Mouse (Mus musculus): ENCODE results near the gene Sync. TPM values are rescaled to one million over a fixed set of nuclear protein-coding genes. Genes with fewer than 3 reads are reported as not detected.
A peak's percentile ranks its signal among the peaks of the same experiment; 100 is the strongest.

The Sync gene
- 15.0 TPM for polyA plus RNA-seq (2012; fragmentation: generic; extraction: Trizol)
- long read RNA-seq, experiment 1, transcript Sync-201 (5 exons, 2,042 nt), result major isoform, 25 of 58 reads
- long read RNA-seq, experiment 1, partial matches to known transcripts, result 4 of 58 reads
- long read RNA-seq, experiment 1, other reads (novel, unspliced or antisense), result 28 of 58 reads
- long read RNA-seq, experiment 2, transcript Sync-201 (5 exons, 2,042 nt), result major isoform, 96 of 186 reads
- long read RNA-seq, experiment 2, partial matches to known transcripts, result 6 of 186 reads
- long read RNA-seq, experiment 2, other reads (novel, unspliced or antisense), result 82 of 186 reads

GRCm38 (mm10) chr4:129287472-129287981, at the start of gene Sync:
Gene Sync, plus strand, starts transcription at chr4:129287617.
- no peak for TF ChIP-seq MYOD1 (IDR thresholded peaks at IDR 0.05; ENCODE audit: control insufficient read depth, insufficient read length, low read depth)
- no peak for TF ChIP-seq CEBPB (IDR thresholded peaks at IDR 0.05; ENCODE audit: low read depth)
- TF ChIP-seq MYOG (IDR thresholded peaks at IDR 0.05; ENCODE audit: control insufficient read depth, extremely low read depth, insufficient read length), result no peak
- TF ChIP-seq MAX (IDR thresholded peaks at IDR 0.05), result no peak
- TF ChIP-seq CTCF (IDR thresholded peaks at IDR 0.05; ENCODE audit: control insufficient read depth, insufficient read depth, insufficient read length), result no peak
- TF ChIP-seq FOSL1 (IDR thresholded peaks at IDR 0.05; ENCODE audit: insufficient read depth, low read length, poor library complexity, severe bottlenecking), result no peak
- TF ChIP-seq USF1 (IDR thresholded peaks at IDR 0.05; ENCODE audit: low read depth), result no peak
- H3K36me3 ChIP-seq (ENCODE audit: control insufficient read depth, insufficient read depth), result no peaks in the 10 kb centered on the region
- H3K79me2 ChIP-seq (ENCODE audit: control insufficient read depth, insufficient read depth), result peaks cover 18% of the 10 kb centered on the region
- peaks cover 4% of the 10 kb centered on the region for H3K79me3 ChIP-seq (ENCODE audit: low read depth)
- H3ac ChIP-seq (ENCODE audit: control insufficient read depth, insufficient read length, low read depth), result peak within 1 kb of the TSS; percentile 91
- H3K4me3 ChIP-seq (ENCODE audit: insufficient read depth, poor library complexity, severe bottlenecking), result peak within 1 kb of the TSS; percentile 42
- no peaks in the 10 kb centered on the region for H3K27me3 ChIP-seq (ENCODE audit: control insufficient read depth, insufficient read depth, insufficient read length)

GRCm38 (mm10) chr4:129237843-129238441, 49.5 kb upstream of the Sync start:
- no peak for TF ChIP-seq CEBPB (IDR thresholded peaks at IDR 0.05; ENCODE audit: low read depth)
- TF ChIP-seq CTCF (IDR thresholded peaks at IDR 0.05; ENCODE audit: control insufficient read depth, insufficient read depth, insufficient read length), result no peak
- TF ChIP-seq FOSL1 (IDR thresholded peaks at IDR 0.05; ENCODE audit: insufficient read depth, low read length, poor library complexity, severe bottlenecking), result no peak
- TF ChIP-seq MYOD1 (IDR thresholded peaks at IDR 0.05; ENCODE audit: control insufficient read depth, insufficient read length, low read depth), result no peak
- no peak for TF ChIP-seq MYOG (IDR thresholded peaks at IDR 0.05; ENCODE audit: control insufficient read depth, extremely low read depth, insufficient read length)
- TF ChIP-seq MAX (IDR thresholded peaks at IDR 0.05), result no peak
- H3K4me3 ChIP-seq (ENCODE audit: insufficient read depth, poor library complexity, severe bottlenecking), result no peak overlapping the region
- H3ac ChIP-seq (ENCODE audit: control insufficient read depth, insufficient read length, low read depth), result no peak overlapping the region
- H3K79me2 ChIP-seq (ENCODE audit: control insufficient read depth, insufficient read depth), result peaks cover 100% of the 10 kb centered on the region
- H3K79me3 ChIP-seq (ENCODE audit: low read depth), result peaks cover 78% of the 10 kb centered on the region
- H3K36me3 ChIP-seq (ENCODE audit: control insufficient read depth, insufficient read depth), result peaks cover 4% of the 10 kb centered on the region
- no peaks in the 10 kb centered on the region for H3K27me3 ChIP-seq (ENCODE audit: control insufficient read depth, insufficient read depth, insufficient read length)

DNA sequence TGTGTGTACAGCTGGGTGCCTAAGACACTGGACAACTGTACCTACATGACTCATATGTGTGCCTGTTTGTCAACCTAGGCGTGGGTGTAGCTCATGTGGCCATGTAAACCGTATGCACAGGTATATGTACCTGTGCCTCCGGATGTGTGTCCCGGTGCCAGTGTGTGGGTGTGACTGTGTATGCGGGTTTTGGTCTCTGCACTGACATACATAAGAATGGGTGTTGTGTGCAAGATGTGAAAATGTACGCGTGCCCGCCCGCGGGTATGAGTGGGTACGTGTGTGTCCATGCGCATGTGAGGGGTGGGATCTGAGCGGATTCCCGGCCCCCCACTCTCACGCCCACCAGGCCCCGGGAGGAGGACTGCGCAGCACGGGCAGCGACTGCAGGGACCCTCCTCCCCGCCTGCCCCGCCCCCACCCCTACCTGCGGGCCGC, 48.8 kb upstream of the Sync start:
- no peak for TF ChIP-seq MAX (IDR thresholded peaks at IDR 0.05)
- no peak for TF ChIP-seq CTCF (IDR thresholded peaks at IDR 0.05; ENCODE audit: control insufficient read depth, insufficient read depth, insufficient read length)
- no peak for TF ChIP-seq MYOG (IDR thresholded peaks at IDR 0.05; ENCODE audit: control insufficient read depth, extremely low read depth, insufficient read length)
- TF ChIP-seq FOSL1 (IDR thresholded peaks at IDR 0.05; ENCODE audit: insufficient read depth, low read length, poor library complexity, severe bottlenecking), result no peak
- no peak for TF ChIP-seq USF1 (IDR thresholded peaks at IDR 0.05; ENCODE audit: low read depth)
- TF ChIP-seq CEBPB (IDR thresholded peaks at IDR 0.05; ENCODE audit: low read depth), result no peak
- TF ChIP-seq MYOD1 (IDR thresholded peaks at IDR 0.05; ENCODE audit: control insufficient read depth, insufficient read length, low read depth), result no peak
- Histone ChIP-seq H3K27me3 (ENCODE audit: control insufficient read depth, insufficient read depth, insufficient read length) (no peaks in the 10 kb centered on the region), H3K36me3 (ENCODE audit: control insufficient read depth, insufficient read depth) (peaks cover 4% of the 10 kb centered on the region), H3K79me3 (ENCODE audit: low read depth) (peaks cover 79% of the 10 kb centered on the region), H3ac (ENCODE audit: control insufficient read depth, insufficient read length, low read depth) (peak overlapping the region; percentile 8), H3K79me2 (ENCODE audit: control insufficient read depth, insufficient read depth) (peaks cover 100% of the 10 kb centered on the region), H3K4me3 (ENCODE audit: insufficient read depth, poor library complexity, severe bottlenecking) (no peak overlapping the region)

DNA sequence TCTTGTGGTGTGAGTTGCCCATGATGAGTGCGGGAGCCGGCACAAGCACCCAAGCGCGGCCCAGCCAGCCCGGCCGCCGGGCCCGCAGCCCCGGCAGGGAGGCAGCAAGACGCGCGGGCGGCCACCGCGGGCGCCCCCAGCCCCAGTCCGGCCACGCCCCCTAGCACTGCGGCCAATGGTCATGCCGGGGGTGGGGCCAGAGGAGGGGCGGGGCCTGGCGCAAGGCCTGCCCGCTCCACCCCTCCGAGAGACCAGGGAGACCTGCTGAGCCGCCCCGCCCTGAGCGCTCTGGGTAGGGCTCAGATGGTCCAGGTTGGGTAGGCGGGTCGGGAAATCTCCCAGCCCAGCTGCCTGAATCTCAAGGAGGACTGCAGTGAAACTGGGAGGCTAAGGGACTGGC, 48.3 kb upstream of the Sync start:
- H3K4me3 ChIP-seq (ENCODE audit: insufficient read depth, poor library complexity, severe bottlenecking), result no peak overlapping the region
- no peak overlapping the region for H3ac ChIP-seq (ENCODE audit: control insufficient read depth, insufficient read length, low read depth)
- H3K79me3 ChIP-seq (ENCODE audit: low read depth), result peaks cover 82% of the 10 kb centered on the region
- no peak for TF ChIP-seq MYOD1 (IDR thresholded peaks at IDR 0.05; ENCODE audit: control insufficient read depth, insufficient read length, low read depth)
- no peak for TF ChIP-seq USF1 (IDR thresholded peaks at IDR 0.05; ENCODE audit: low read depth)
- TF ChIP-seq FOSL1 (IDR thresholded peaks at IDR 0.05; ENCODE audit: insufficient read depth, low read length, poor library complexity, severe bottlenecking), result no peak
- TF ChIP-seq MAX (IDR thresholded peaks at IDR 0.05), result no peak
- H3K27me3 ChIP-seq (ENCODE audit: control insufficient read depth, insufficient read depth, insufficient read length), result no peaks in the 10 kb centered on the region
- H3K36me3 ChIP-seq (ENCODE audit: control insufficient read depth, insufficient read depth), result peaks cover 4% of the 10 kb centered on the region
- peaks cover 100% of the 10 kb centered on the region for H3K79me2 ChIP-seq (ENCODE audit: control insufficient read depth, insufficient read depth)

DNA sequence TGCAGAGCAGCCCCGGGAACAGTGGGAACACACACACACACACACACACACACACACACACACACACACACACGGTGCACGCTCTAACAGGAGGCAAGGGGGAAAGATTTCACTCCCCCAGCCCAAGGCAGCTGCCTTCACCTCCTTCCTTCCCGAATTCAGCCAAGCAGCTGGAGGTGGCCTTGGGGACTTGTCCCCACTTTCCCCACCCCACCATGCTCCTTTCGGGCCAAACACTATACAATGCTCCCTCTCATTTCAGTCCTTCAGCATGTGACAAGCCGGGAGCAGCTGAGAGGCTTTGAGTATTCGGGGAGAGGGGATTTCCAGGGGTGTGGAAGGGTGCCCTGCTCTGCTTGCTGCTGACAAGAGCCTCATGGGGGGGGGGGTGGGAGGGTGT, 45.5 kb upstream of the Sync start:
- TF ChIP-seq CTCF (IDR thresholded peaks at IDR 0.05; ENCODE audit: control insufficient read depth, insufficient read depth, insufficient read length) (no peak), MYOG (IDR thresholded peaks at IDR 0.05; ENCODE audit: control insufficient read depth, extremely low read depth, insufficient read length) (no peak), CEBPB (IDR thresholded peaks at IDR 0.05; ENCODE audit: low read depth) (no peak)
- Histone ChIP-seq H3K79me3 (ENCODE audit: low read depth) (peaks cover 88% of the 10 kb centered on the region), H3ac (ENCODE audit: control insufficient read depth, insufficient read length, low read depth) (no peak overlapping the region), H3K27me3 (ENCODE audit: control insufficient read depth, insufficient read depth, insufficient read length) (no peaks in the 10 kb centered on the region), H3K36me3 (ENCODE audit: control insufficient read depth, insufficient read depth) (peaks cover 4% of the 10 kb centered on the region), H3K4me3 (ENCODE audit: insufficient read depth, poor library complexity, severe bottlenecking) (no peak overlapping the region), H3K79me2 (ENCODE audit: control insufficient read depth, insufficient read depth) (peaks cover 100% of the 10 kb centered on the region)
